8 mouse cellular contexts compared by ENCODE assay signal in genomic region chr4:108031502-108032351, GRCm38 (mm10).
DNase-seq lines count a peak whose midpoint lies in the region; ATAC-seq and TF ChIP-seq lines count a peak whose summit lies in the region.

No protein-coding gene starts in this region.

- peak overlapping the region; percentile 55 for H3K9ac ChIP-seq in intestine, postnatal 0 days (ENCODE audit: low read depth, low read length)
- no peak overlapping the region for H3K9ac ChIP-seq in liver, embryonic 14.5 days (replicated peaks)
- peak overlapping the region; percentile 70 for H3K9ac ChIP-seq in neural tube, embryonic 13.5 days

- peak; percentile 48 for ATAC-seq in frontal cortex, adult (ENCODE audit: low TSS enrichment)
- peak; percentile 9; the same call in 1 of the 2 replicates for ATAC-seq in intestine, postnatal 0 days
- ATAC-seq in liver, embryonic 14.5 days (ENCODE audit: insufficient read depth) = no peak
- ATAC-seq in neural tube, embryonic 13.5 days (ENCODE audit: low read depth) = peak; percentile 56

- no peak overlapping the region for H3K27ac ChIP-seq in intestine, postnatal 0 days (ENCODE audit: low read depth, low read length)
- no peak overlapping the region for H3K27ac ChIP-seq in liver, embryonic 14.5 days
- H3K27ac ChIP-seq in neural tube, embryonic 13.5 days (replicated peaks) = no peak overlapping the region

- under 1% methylated on average over 74 of the region's 86 CpGs for WGBS in intestine, postnatal 0 days
- WGBS in liver, embryonic 14.5 days (ENCODE audit: insufficient replicate concordance) = under 1% methylated on average over 81 of the region's 86 CpGs
- 1% methylated on average over 73 of the region's 86 CpGs for WGBS in neural tube, embryonic 13.5 days

- peak overlapping the region; percentile 59 for H3K4me3 ChIP-seq in intestine, postnatal 0 days (ENCODE audit: low read depth, low read length)
- peak overlapping the region; percentile 20 to 43 for H3K4me3 ChIP-seq in liver, embryonic 14.5 days (ENCODE audit: insufficient read depth in 1 of 2, low read depth in 2 of 2, low read length in 2 of 2)
- H3K4me3 ChIP-seq in neural tube, embryonic 13.5 days = peak overlapping the region; percentile 56

- no peaks in the 10 kb centered on the region for H3K36me3 ChIP-seq in intestine, postnatal 0 days (ENCODE audit: control insufficient read depth, insufficient read depth)
- H3K36me3 ChIP-seq in liver, embryonic 14.5 days (replicated peaks; ENCODE audit: control insufficient read depth, insufficient read depth, low read depth) = no peaks in the 10 kb centered on the region
- H3K36me3 ChIP-seq in neural tube, embryonic 13.5 days = no peaks in the 10 kb centered on the region

- H3K9me3 ChIP-seq in intestine, postnatal 0 days (ENCODE audit: control insufficient read depth) = no peaks in the 10 kb centered on the region
- no peaks in the 10 kb centered on the region for H3K9me3 ChIP-seq in liver, embryonic 14.5 days (ENCODE audit: control insufficient read depth, low read length)
- H3K9me3 ChIP-seq in neural tube, embryonic 13.5 days = no peaks in the 10 kb centered on the region

- H3K4me2 ChIP-seq in intestine, postnatal 0 days (replicated peaks; ENCODE audit: low read depth) = peak overlapping the region; percentile 99
- H3K4me2 ChIP-seq in liver, embryonic 14.5 days (ENCODE audit: low read depth) = peak overlapping the region; percentile 62
- H3K4me2 ChIP-seq in neural tube, embryonic 13.5 days = peak overlapping the region; percentile 99

- H3K4me1 ChIP-seq in intestine, postnatal 0 days (replicated peaks; ENCODE audit: control insufficient read depth, insufficient read depth, low read length) = peaks cover 3% of the 10 kb centered on the region; the same call in 1 of the 2 replicates
- peaks cover 0 to 7% of the 10 kb centered on the region in 2 experiments; a peak in 2 of 4 replicates for H3K4me1 ChIP-seq in liver, embryonic 14.5 days (replicated peaks; ENCODE audit: control insufficient read depth in 2 of 2, insufficient read depth in 2 of 2, low read length in 1 of 2)
- H3K4me1 ChIP-seq in neural tube, embryonic 13.5 days (replicated peaks) = peaks cover 17% of the 10 kb centered on the region

- TF ChIP-seq EP300 in liver, embryonic 14.5 days (IDR thresholded peaks at IDR 0.05; ENCODE audit: low read depth) = no peak

- peaks cover 18% of the 10 kb centered on the region for H3K27me3 ChIP-seq in intestine, postnatal 0 days (replicated peaks; ENCODE audit: control insufficient read depth, insufficient read depth, low read length)
- H3K27me3 ChIP-seq in liver, embryonic 14.5 days (ENCODE audit: control insufficient read depth, insufficient read depth, low read length) = peaks cover 41% of the 10 kb centered on the region
- peaks cover 61% of the 10 kb centered on the region for H3K27me3 ChIP-seq in neural tube, embryonic 13.5 days

- no peak for DNase-seq in frontal cortex, postnatal 14 days (ENCODE audit: low spot score in 2 of 2)
- DNase-seq in embryo, embryonic 10.5 days (ENCODE audit: low spot score) = peak; percentile 31
- DNase-seq in heart, adult 18-20 months = peak; percentile 67 to 75
- no peak for DNase-seq in liver, embryonic 14.5 days (ENCODE audit: low read depth in 3 of 3, low spot score in 3 of 3)
- DNase-seq in urinary bladder, postnatal 4 days (ENCODE audit: low spot score in 2 of 2) = peak; percentile 61 to 75

- no peak for TF ChIP-seq CTCF in intestine, postnatal 0 days (IDR thresholded peaks at IDR 0.05; ENCODE audit: low read depth)
- no peak for TF ChIP-seq CTCF in liver, embryonic 14.5 days (IDR thresholded peaks at IDR 0.05; ENCODE audit: low read depth)

Comparison
In these comparisons a context has a peak if more than half of its experiments do, and no peak if none do; other contexts are left out.
1. DNase-seq: peak in embryo, embryonic 10.5 days (single experiment), heart, adult 18-20 months (2 of 2) and urinary bladder, postnatal 4 days (2 of 2); none in frontal cortex, postnatal 14 days (0 of 2) and liver, embryonic 14.5 days (0 of 3).
2. Peak in every context shown above with its lines, with median percentiles within 50 percentile points of each other: H3K4me2 ChIP-seq and H3K4me3 ChIP-seq.